Mouse (Mus musculus) bone marrow macrophage, adult 2 months (primary cell): ENCODE measurements around the gene Srsf4.

Experiments used
- CTCF ChIP-seq: IDR thresholded peaks from 2 replicates; pipeline ENCODE4 v1.5.1; 2012; ENCODE audit warnings: low read depth, mild to moderate bottlenecking, low read length, moderate library complexity
- POLR2A ChIP-seq: IDR thresholded peaks from 2 replicates; pipeline ENCODE4 v1.6.1; 2012; ENCODE audit warnings: mild to moderate bottlenecking, low read depth, low read length, borderline replicate concordance

GRCm38 (mm10) chr4:131920595-131921351, 47.4 kb downstream of the Srsf4 start:
- TF ChIP-seq POLR2A (no peak), CTCF (no peak)
